Mouse (Mus musculus): ENCODE results near the gene Gigyf1.

- TF ChIP-seq POLR2A (IDR thresholded peaks at IDR 0.05; ENCODE audit: borderline replicate concordance, control insufficient read depth, low read depth, low read length) (peak; percentile 29; the same call in 1 of the 2 replicates), CTCF (IDR thresholded peaks at IDR 0.05; ENCODE audit: control insufficient read depth, insufficient read depth, low read length) (no peak)
Measured at GRCm38 (mm10) chr5:137531414-137532130, 13.2 kb downstream of the Gigyf1 start.
